Mouse (Mus musculus): ENCODE data around the gene Rasal1.

- TF ChIP-seq TAL1 (IDR thresholded peaks at IDR 0.05; ENCODE audit: low read length) (no peak), GATA1 (IDR thresholded peaks at IDR 0.05; ENCODE audit: low read length) (no peak)
These were observed 5.1 kb upstream of the Rasal1 start for GRCm38 (mm10) chr5:120643365-120644085.

All from erythroblast, embryonic 14.5 days (primary cell).